Mouse (Mus musculus) cerebellum, postnatal 14 days (tissue): Measurements from ENCODE around the gene Dnah17.

ENCODE experiments used
- DNase-seq, 2 experiments: peaks; one replicate each; pipeline ENCODE4 v3.0.0; 2021; ENCODE audit warnings: mixed read lengths in 2 of 2

Dnah17 gene

GRCm38 (mm10) chr11:118084266-118084665 is 46.2 kb downstream of the Dnah17 start:
- no peak for DNase-seq

- DNase-seq = peak; percentile 90 to 94
These were observed 46.6 kb downstream of the Dnah17 start for GRCm38 (mm10) chr11:118083811-118084210.

- no peak for DNase-seq
These were observed 48.1 kb downstream of the Dnah17 start for GRCm38 (mm10) chr11:118082294-118082693.

GRCm38 (mm10) chr11:118079750-118080149 is 50.7 kb downstream of the Dnah17 start:
- no peak for DNase-seq

- DNase-seq = no peak
These were observed 53.5 kb downstream of the Dnah17 start for GRCm38 (mm10) chr11:118076929-118077328.

- DNase-seq = peak in 1 of 2 experiments; percentile 16
These were observed 55.4 kb downstream of the Dnah17 start for GRCm38 (mm10) chr11:118075035-118075522.

- DNase-seq = no peak
These were observed 59.1 kb downstream of the Dnah17 start for GRCm38 (mm10) chr11:118071227-118071912.

- DNase-seq = no peak
These were observed 61.6 kb downstream of the Dnah17 start for GRCm38 (mm10) chr11:118068812-118069332.

GRCm38 (mm10) chr11:118067588-118067987 is 62.8 kb downstream of the Dnah17 start:
- DNase-seq = no peak

- DNase-seq = no peak
These were observed 70.4 kb downstream of the Dnah17 start for GRCm38 (mm10) chr11:118060038-118060437.

- no peak for DNase-seq
These were observed 71.6 kb downstream of the Dnah17 start for GRCm38 (mm10) chr11:118058872-118059271.

GRCm38 (mm10) chr11:118058367-118058766 is 72.1 kb downstream of the Dnah17 start:
- DNase-seq = no peak

GRCm38 (mm10) chr11:118050174-118050573 is 80.3 kb downstream of the Dnah17 start:
- DNase-seq = no peak

- DNase-seq = peak in 1 of 2 experiments; percentile 35
These were observed 80.8 kb downstream of the Dnah17 start for GRCm38 (mm10) chr11:118049641-118050040.

- peak; percentile 54 to 76 for DNase-seq
These were observed 87.0 kb downstream of the Dnah17 start for GRCm38 (mm10) chr11:118043293-118043907.

GRCm38 (mm10) chr11:118042791-118043190 is 87.6 kb downstream of the Dnah17 start:
- peak; percentile 20 to 52 for DNase-seq

GRCm38 (mm10) chr11:118035068-118035467 is 95.4 kb downstream of the Dnah17 start:
- DNase-seq = no peak

GRCm38 (mm10) chr11:118034395-118034794 is 96.0 kb downstream of the Dnah17 start:
- DNase-seq = no peak

- DNase-seq = no peak
These were observed 99.3 kb downstream of the Dnah17 start for GRCm38 (mm10) chr11:118031134-118031533.

GRCm38 (mm10) chr11:118029170-118029569 is 101.3 kb downstream of the Dnah17 start:
- no peak for DNase-seq

- DNase-seq = no peak
These were observed 106.3 kb downstream of the Dnah17 start for GRCm38 (mm10) chr11:118024111-118024510.

- DNase-seq = peak; percentile 43 to 59
These were observed 107.0 kb downstream of the Dnah17 start for GRCm38 (mm10) chr11:118023475-118023874.

- DNase-seq = peak; percentile 81 to 88
These were observed 108.6 kb downstream of the Dnah17 start for GRCm38 (mm10) chr11:118021806-118022205.

- peak in 1 of 2 experiments; percentile 37 for DNase-seq
These were observed 112.1 kb downstream of the Dnah17 start for GRCm38 (mm10) chr11:118018328-118018727.
